Mouse (Mus musculus) midbrain, embryonic 14.5 days (tissue): ENCODE measurements around the gene Rwdd4a. TPM values are rescaled to one million over a fixed set of nuclear protein-coding genes. Genes with fewer than 3 reads are reported as not detected.

Source experiments
- ATAC-seq: fragments of 200-750 bp; cut with Nextera tagmentation; 2 replicates; pipeline ENCODE4 v1.8.0; 2017; ENCODE audit warnings: moderate number of reproducible peaks, moderate library complexity; ENCODE audit not compliant: low FRiP score, low TSS enrichment
- DNase-seq: peaks from one replicate; pipeline ENCODE4 v3.0.0-alpha.2; 2015
- H3K27ac ChIP-seq: fragments of 300-500 bp; sonication (generic); replicated peaks from 2 replicates; pipeline ENCODE4 v1.5.1; 2014; ENCODE audit warnings: mild to moderate bottlenecking, low read depth, low read length, moderate library complexity
- H3K27me3 ChIP-seq: fragments of 300-500 bp; sonication (generic); 2 replicates; pipeline ENCODE4 v1.6.1; 2014; ENCODE audit warnings: low read length, control low read depth, mixed read lengths; ENCODE audit not compliant: control insufficient read depth, insufficient read depth
- H3K36me3 ChIP-seq: fragments of 300-500 bp; sonication (generic); 2 replicates; pipeline ENCODE4 v1.6.1; 2014; ENCODE audit warnings: low read length, control low read depth; ENCODE audit not compliant: control insufficient read depth, insufficient read depth
- H3K4me1 ChIP-seq: fragments of 300-500 bp; sonication (generic); 2 replicates; pipeline ENCODE4 v1.6.1; 2014; ENCODE audit warnings: mild to moderate bottlenecking, antibody characterized with exemption, low read length, control low read depth; ENCODE audit not compliant: control insufficient read depth, insufficient read depth
- H3K4me2 ChIP-seq: fragments of 300-500 bp; sonication (generic); 2 replicates; pipeline ENCODE4 v1.6.1; 2014; ENCODE audit warnings: mild to moderate bottlenecking, low read length, moderate library complexity
- H3K4me3 ChIP-seq: fragments of 300-500 bp; sonication (generic); replicated peaks from 2 replicates; pipeline ENCODE4 v1.5.1; 2014; ENCODE audit warnings: low read depth, low read length
- H3K9ac ChIP-seq: fragments of 300-500 bp; sonication (generic); replicated peaks from 2 replicates; pipeline ENCODE4 v1.6.1; 2014; ENCODE audit warnings: mild to moderate bottlenecking, low read length, moderate library complexity
- H3K9me3 ChIP-seq: fragments of 300-500 bp; sonication (generic); 2 replicates; pipeline ENCODE4 v1.6.1; 2016; ENCODE audit warnings: low read length, control low read depth, mixed read lengths; ENCODE audit not compliant: control insufficient read depth
- WGBS: fragments of 180-500 bp; shearing (Covaris S2); extraction: QIAGEN DNeasy Blood & Tissue Kit; methylation state at CpG from one replicate; pipeline ENCODE4 v1.1.7; 2014; 5-methylcytosine and 5-hydroxymethylcytosine counted together
- polyA plus RNA-seq: library from polyadenylated mRNA; unstranded; fragments of >200 nt; fragmentation: Nextera tagmentation; extraction: Ambion mirVana; gene quantifications from 2 replicates; pipeline ENCODE4 v1.2.1, GENCODE M21; 2014

The Rwdd4a gene
- polyA plus RNA-seq, 1 experiment from 2014 or later = 44.2 TPM

- Histone ChIP-seq H3K9me3 (no peaks in the 10 kb centered on the region), H3K36me3 (no peaks in the 10 kb centered on the region), H3K4me1 (no peaks in the 10 kb centered on the region), H3K27me3 (no peaks in the 10 kb centered on the region), H3K4me2 (no peak overlapping the region), H3K27ac (no peak overlapping the region), H3K9ac (no peak overlapping the region), H3K4me3 (no peak overlapping the region)
- 92% methylated on average over 7 of the region's 7 CpGs for WGBS
- DNase-seq (no peak), ATAC-seq (no peak)
These were observed 27.3 kb downstream of the Rwdd4a start for GRCm38 (mm10) chr8:47560801-47561200.

- no peak for DNase-seq
- whole genome bisulfite sequencing = 91% methylated on average over 6 of the region's 6 CpGs
- ATAC-seq = no peak
These were observed 33.1 kb downstream of the Rwdd4a start for GRCm38 (mm10) chr8:47566551-47566950.

DNA sequence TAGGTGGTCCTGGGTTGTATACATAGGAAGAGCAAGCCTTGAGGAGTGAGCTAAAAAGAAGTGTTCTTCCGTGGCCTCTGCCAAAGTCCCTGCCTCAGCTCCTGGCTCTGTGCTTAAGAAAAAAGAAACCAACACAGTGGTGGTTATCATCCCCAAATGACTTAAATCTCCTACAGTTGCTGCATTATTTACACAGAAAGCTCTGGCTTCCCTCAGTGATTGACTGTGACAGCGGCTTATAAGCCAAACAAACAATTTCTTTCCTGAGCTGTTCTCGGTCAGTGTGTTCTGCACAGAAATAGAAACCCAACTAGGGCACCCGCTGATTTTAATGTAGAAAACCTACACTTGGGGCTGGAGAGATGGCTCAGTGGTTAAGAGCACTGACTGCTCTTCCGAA, 34.6 kb downstream of the Rwdd4a start:
- no peaks in the 10 kb centered on the region for H3K4me1 ChIP-seq
- H3K4me2 ChIP-seq = no peak overlapping the region
- 89% methylated on average over 5 of the region's 5 CpGs for WGBS
- no peak for ATAC-seq
- no peak for DNase-seq
- H3K9me3 ChIP-seq = no peaks in the 10 kb centered on the region
- no peak overlapping the region for H3K9ac ChIP-seq
- no peak overlapping the region for H3K4me3 ChIP-seq
- no peaks in the 10 kb centered on the region for H3K27me3 ChIP-seq
- H3K36me3 ChIP-seq = no peaks in the 10 kb centered on the region
- no peak overlapping the region for H3K27ac ChIP-seq

More at GRCm38 (mm10) chr8:47566551-47566950, 33.1 kb downstream of the Rwdd4a start:
- Histone ChIP-seq H3K9me3 (no peaks in the 10 kb centered on the region), H3K4me2 (no peak overlapping the region), H3K36me3 (no peaks in the 10 kb centered on the region), H3K27me3 (no peaks in the 10 kb centered on the region), H3K27ac (no peak overlapping the region), H3K4me3 (no peak overlapping the region), H3K9ac (no peak overlapping the region), H3K4me1 (no peaks in the 10 kb centered on the region)

DNA sequence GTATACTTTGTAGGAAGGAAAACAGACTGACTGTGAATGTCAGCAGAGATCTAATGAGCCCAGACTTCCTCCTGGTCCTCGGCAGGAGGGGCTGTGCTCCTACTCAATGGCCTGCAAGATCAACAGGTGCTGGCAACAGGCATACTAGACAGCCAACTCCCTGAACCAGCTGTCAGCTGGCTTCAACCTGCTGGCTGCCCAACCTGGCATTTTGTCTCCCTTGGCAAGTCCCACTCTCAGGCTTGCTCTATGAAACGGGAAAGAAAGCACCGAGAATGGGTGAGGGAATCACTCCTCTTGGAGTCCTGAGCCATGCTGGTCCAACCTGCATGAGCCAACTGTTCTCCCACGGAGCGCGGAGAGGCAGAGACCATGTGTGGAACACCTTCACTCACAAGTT, 36.7 kb downstream of the Rwdd4a start:
- Histone ChIP-seq H3K4me2 (no peak overlapping the region), H3K4me3 (no peak overlapping the region), H3K4me1 (no peaks in the 10 kb centered on the region), H3K27me3 (no peaks in the 10 kb centered on the region), H3K9ac (no peak overlapping the region), H3K36me3 (no peaks in the 10 kb centered on the region), H3K27ac (no peak overlapping the region), H3K9me3 (no peaks in the 10 kb centered on the region)
- no peak for DNase-seq
- no peak for ATAC-seq
- WGBS = 89% methylated on average over 6 of the region's 6 CpGs

DNA sequence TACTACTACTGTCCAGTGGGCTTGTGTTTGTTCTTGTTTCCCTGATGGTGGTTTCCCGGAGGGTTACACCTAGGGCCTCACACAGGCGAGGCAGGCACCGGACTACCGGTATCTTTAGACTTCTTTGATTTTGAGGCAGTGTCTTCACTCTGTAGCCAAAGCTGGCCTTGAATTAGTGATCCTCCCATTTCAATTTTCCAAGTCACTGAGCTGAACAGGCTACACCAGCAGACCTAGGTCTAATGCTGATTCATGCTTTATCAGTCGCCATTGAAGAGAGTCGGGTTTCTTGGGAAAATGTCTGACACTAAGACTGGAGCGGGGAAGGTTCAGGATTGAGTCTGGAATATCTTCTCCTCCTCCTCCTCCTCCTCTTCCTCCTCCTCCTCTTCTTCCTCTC, 40.0 kb downstream of the Rwdd4a start:
- Histone ChIP-seq H3K4me1 (no peaks in the 10 kb centered on the region), H3K4me3 (no peak overlapping the region), H3K27ac (no peak overlapping the region), H3K9ac (no peak overlapping the region), H3K36me3 (no peaks in the 10 kb centered on the region), H3K27me3 (no peaks in the 10 kb centered on the region), H3K9me3 (no peaks in the 10 kb centered on the region), H3K4me2 (no peak overlapping the region)
- WGBS = 82% methylated on average over 7 of the region's 7 CpGs
- ATAC-seq = no peak
- DNase-seq = no peak

DNA sequence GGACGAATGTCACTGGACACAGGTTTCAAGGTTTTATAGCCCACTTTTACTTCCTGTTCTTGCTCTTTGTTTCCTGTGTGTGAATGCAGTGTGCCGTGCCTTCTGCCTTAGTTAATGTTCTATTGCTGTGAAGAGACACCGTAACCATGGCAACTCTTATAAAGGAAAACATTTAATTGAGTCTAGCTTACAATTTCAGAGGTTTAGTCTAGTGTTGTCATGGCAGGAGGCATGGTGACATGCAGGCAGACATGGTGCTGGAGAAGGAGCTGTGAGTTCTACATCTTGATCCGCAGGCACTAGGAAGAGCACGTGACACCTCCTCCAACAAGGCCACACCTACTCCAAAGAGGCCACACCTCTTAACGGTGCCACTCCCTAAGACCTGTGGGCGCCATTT, 48.0 kb downstream of the Rwdd4a start:
- Histone ChIP-seq H3K4me1 (no peaks in the 10 kb centered on the region), H3K27me3 (no peaks in the 10 kb centered on the region), H3K4me3 (no peak overlapping the region), H3K9me3 (no peaks in the 10 kb centered on the region), H3K36me3 (no peaks in the 10 kb centered on the region), H3K9ac (no peak overlapping the region), H3K4me2 (no peak overlapping the region), H3K27ac (no peak overlapping the region)
- DNase-seq (peak; percentile 33), ATAC-seq (no peak)
- WGBS = 76% methylated on average over 7 of the region's 7 CpGs

DNA sequence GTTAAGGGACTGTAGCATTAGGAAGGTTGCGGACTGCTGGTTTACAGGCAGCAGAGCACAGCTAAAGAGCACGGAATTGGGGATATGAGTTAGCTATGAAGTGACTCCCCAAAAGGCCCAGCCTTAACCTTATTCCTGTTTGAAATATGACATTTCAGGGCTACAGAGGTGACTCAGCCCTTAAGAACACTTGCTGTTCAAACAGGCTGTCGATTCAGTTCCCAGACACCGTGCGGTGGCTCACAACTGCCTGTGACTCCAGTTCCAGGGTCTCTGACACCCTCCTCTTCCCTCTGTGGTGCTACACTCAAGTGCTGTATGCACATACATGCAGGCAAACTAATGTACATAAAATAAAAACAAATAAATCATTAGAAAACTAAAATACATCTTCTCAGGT, 55.2 kb downstream of the Rwdd4a start:
- no peak for DNase-seq
- WGBS = 91% methylated on average over 5 of the region's 5 CpGs
- no peak for ATAC-seq

DNA sequence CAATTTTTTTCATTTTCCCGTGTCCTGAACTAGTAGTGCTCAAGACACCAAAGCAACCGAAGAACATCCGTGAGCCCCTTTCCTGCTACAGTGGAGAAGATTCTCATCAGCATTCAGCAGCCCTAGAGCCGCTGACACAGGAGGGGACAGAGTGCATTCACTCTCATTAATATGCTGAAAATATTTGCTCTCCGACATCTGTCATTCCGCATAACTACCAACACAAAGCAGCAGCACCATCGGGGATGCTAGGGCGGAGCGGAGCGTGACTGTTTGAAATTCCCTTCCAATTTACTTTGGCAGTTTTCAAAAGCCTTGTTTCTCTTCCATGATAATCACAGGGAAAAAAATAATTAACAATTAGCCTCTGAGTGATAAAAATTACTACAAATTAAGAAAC, 56.9 kb downstream of the Rwdd4a start:
- H3K4me1 ChIP-seq = no peaks in the 10 kb centered on the region
- peak overlapping the region; percentile 36 for H3K4me2 ChIP-seq
- 25% methylated on average over 10 of the region's 10 CpGs for WGBS
- H3K27ac ChIP-seq = peak overlapping the region; percentile 27; the same call in 1 of the 2 replicates
- H3K4me3 ChIP-seq = no peak overlapping the region
- H3K9ac ChIP-seq = no peak overlapping the region
- H3K27me3 ChIP-seq = no peaks in the 10 kb centered on the region
- DNase-seq (peak; percentile 64), ATAC-seq (no peak; the same call in 1 of the 2 replicates)
- H3K9me3 ChIP-seq = no peaks in the 10 kb centered on the region
- H3K36me3 ChIP-seq = no peaks in the 10 kb centered on the region

More for the DNA sequence above, 55.2 kb downstream of the Rwdd4a start:
- Histone ChIP-seq H3K4me2 (no peak overlapping the region), H3K4me1 (no peaks in the 10 kb centered on the region), H3K9ac (no peak overlapping the region), H3K9me3 (no peaks in the 10 kb centered on the region), H3K27ac (no peak overlapping the region), H3K4me3 (no peak overlapping the region), H3K36me3 (no peaks in the 10 kb centered on the region), H3K27me3 (no peaks in the 10 kb centered on the region)

- Histone ChIP-seq H3K4me3 (no peak overlapping the region), H3K36me3 (no peaks in the 10 kb centered on the region), H3K27ac (no peak overlapping the region), H3K27me3 (no peaks in the 10 kb centered on the region), H3K9ac (no peak overlapping the region), H3K4me2 (no peak overlapping the region), H3K4me1 (no peaks in the 10 kb centered on the region), H3K9me3 (no peaks in the 10 kb centered on the region)
- ATAC-seq = no peak
- no peak for DNase-seq
- 78% methylated on average over 8 of the region's 8 CpGs for WGBS
These were observed 67.2 kb downstream of the Rwdd4a start for GRCm38 (mm10) chr8:47600664-47601063.
